Comparison of ENCODE assay signal across 8 mouse cellular contexts in the genomic region with DNA sequence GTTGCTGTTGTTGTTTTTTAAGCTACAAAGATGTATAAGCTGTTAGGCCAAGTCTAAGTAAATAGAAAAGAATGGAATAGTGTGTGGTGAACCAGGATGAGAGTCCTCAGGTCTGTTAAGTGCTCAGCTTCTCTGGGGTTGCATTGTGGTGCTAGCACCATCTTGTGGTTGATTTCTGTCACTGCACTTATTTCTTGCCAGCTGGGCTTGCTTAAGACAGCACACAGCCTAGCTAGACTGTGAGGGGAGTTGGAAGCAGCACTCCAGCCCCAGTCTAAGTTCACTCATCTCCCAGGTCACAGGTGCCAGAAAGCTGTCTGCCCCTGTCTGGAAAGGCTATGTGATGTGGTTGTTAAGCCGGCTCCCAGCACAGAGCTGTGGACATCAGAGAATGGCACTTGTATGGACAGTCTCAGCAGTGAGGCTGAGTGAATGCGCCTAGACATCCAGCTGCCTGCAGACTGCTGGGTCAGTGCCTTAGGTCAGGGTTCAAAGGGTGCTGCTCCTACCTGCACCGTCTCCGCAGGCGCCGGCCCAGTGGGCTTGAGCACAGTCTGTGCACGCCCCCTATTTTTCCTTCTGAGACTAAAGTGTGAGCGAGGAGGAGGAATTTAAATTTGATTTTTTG. TPM values are rescaled to one million over a fixed set of nuclear protein-coding genes. Genes with fewer than 3 reads are reported as not detected.
DNase-seq lines count a peak whose midpoint lies in the region; ATAC-seq and TF ChIP-seq lines count a peak whose summit lies in the region.

No protein-coding gene starts in this region.

- H3K27ac ChIP-seq in forebrain, embryonic 12.5 days = no peak overlapping the region
- no peak overlapping the region for H3K27ac ChIP-seq in liver, embryonic 14.5 days
- H3K27ac ChIP-seq in neural tube, embryonic 12.5 days = no peak overlapping the region

- ATAC-seq in forebrain, embryonic 12.5 days (ENCODE audit: low FRiP score) = peak; percentile 67
- peak; percentile 66 for ATAC-seq in liver, embryonic 14.5 days (ENCODE audit: insufficient read depth)
- ATAC-seq in neural tube, embryonic 12.5 days (ENCODE audit: low FRiP score, low read depth) = 0 out of 2 replicates have a peak, but pooled peaks have one; percentile 37

- H3K4me2 ChIP-seq in forebrain, embryonic 12.5 days = no peak overlapping the region
- H3K4me2 ChIP-seq in liver, embryonic 14.5 days (ENCODE audit: low read depth) = no peak overlapping the region
- H3K4me2 ChIP-seq in neural tube, embryonic 12.5 days (replicated peaks) = no peak overlapping the region

- no peaks in the 10 kb centered on the region for H3K9me3 ChIP-seq in E14TG2a.4 (ENCODE audit: low read length)
- H3K9me3 ChIP-seq in forebrain, embryonic 12.5 days = no peaks in the 10 kb centered on the region
- H3K9me3 ChIP-seq in liver, embryonic 14.5 days (ENCODE audit: control insufficient read depth, low read length) = no peaks in the 10 kb centered on the region
- H3K9me3 ChIP-seq in neural tube, embryonic 12.5 days = no peaks in the 10 kb centered on the region

- TF ChIP-seq CTCF in E14TG2a.4 (conservative IDR thresholded peaks at IDR 0.05; ENCODE audit: low read length) = peak; percentile 76
- TF ChIP-seq CTCF in liver, embryonic 14.5 days (IDR thresholded peaks at IDR 0.05; ENCODE audit: low read depth) = peak; percentile 97

- DNase-seq in c-Kit-positive CD71-positive TER-119-negative erythroid progenitor cells, embryonic 14.5 days (ENCODE audit: low read depth) = peak; percentile 75
- peak; percentile 81 to 83 for DNase-seq in heart, postnatal 10 days
- peak; percentile 71 for DNase-seq in kidney, postnatal 36 days
- DNase-seq in liver, embryonic 14.5 days (ENCODE audit: low read depth in 3 of 3, low spot score in 3 of 3) = peak; percentile 52 to 63 (median 61)
- peak; percentile 46 for DNase-seq in testis, postnatal 14 days (ENCODE audit: low spot score)

- H3K36me3 ChIP-seq in E14TG2a.4 (ENCODE audit: insufficient read depth, low read length) = peaks cover 49% of the 10 kb centered on the region
- H3K36me3 ChIP-seq in forebrain, embryonic 12.5 days (replicated peaks) = peaks cover 34% of the 10 kb centered on the region
- H3K36me3 ChIP-seq in liver, embryonic 14.5 days (replicated peaks; ENCODE audit: control insufficient read depth, insufficient read depth, low read depth) = peaks cover 14% of the 10 kb centered on the region
- H3K36me3 ChIP-seq in neural tube, embryonic 12.5 days = peaks cover 23% of the 10 kb centered on the region

- 94% methylated on average over 8 of the region's 8 CpGs for WGBS in forebrain, embryonic 12.5 days
- WGBS in liver, embryonic 14.5 days (ENCODE audit: insufficient replicate concordance) = 89% methylated on average over 8 of the region's 8 CpGs
- WGBS in neural tube, embryonic 12.5 days = 92% methylated on average over 8 of the region's 8 CpGs

- no peak for TF ChIP-seq EP300 in liver, embryonic 14.5 days (IDR thresholded peaks at IDR 0.05; ENCODE audit: low read depth)

- no peaks in the 10 kb centered on the region for H3K27me3 ChIP-seq in E14TG2a.4 (ENCODE audit: insufficient read depth, low read length)
- no peaks in the 10 kb centered on the region for H3K27me3 ChIP-seq in forebrain, embryonic 12.5 days
- H3K27me3 ChIP-seq in liver, embryonic 14.5 days (ENCODE audit: control insufficient read depth, insufficient read depth, low read length) = no peaks in the 10 kb centered on the region
- H3K27me3 ChIP-seq in neural tube, embryonic 12.5 days (replicated peaks) = no peaks in the 10 kb centered on the region

- no peak overlapping the region for H3K4me3 ChIP-seq in E14TG2a.4 (replicated peaks; ENCODE audit: low read length)
- no peak overlapping the region for H3K4me3 ChIP-seq in forebrain, embryonic 12.5 days (replicated peaks)
- no peak overlapping the region for H3K4me3 ChIP-seq in liver, embryonic 14.5 days (ENCODE audit: insufficient read depth in 1 of 2, low read depth in 2 of 2, low read length in 2 of 2)
- H3K4me3 ChIP-seq in neural tube, embryonic 12.5 days = no peak overlapping the region

- no peak overlapping the region for H3K9ac ChIP-seq in forebrain, embryonic 12.5 days
- no peak overlapping the region for H3K9ac ChIP-seq in liver, embryonic 14.5 days (replicated peaks)
- no peak overlapping the region for H3K9ac ChIP-seq in neural tube, embryonic 12.5 days

- intact Hi-C loops in heart, postnatal 10 days (cut with DNase I) = loop anchor here (10.0 kb wide), 2 partner anchors 562 to 962 kb away; no protein-coding TSS in a partner anchor

- peaks cover 6% of the 10 kb centered on the region; the same call in 1 of the 2 replicates for H3K4me1 ChIP-seq in E14TG2a.4 (replicated peaks; ENCODE audit: low read depth, low read length)
- peaks cover 5% of the 10 kb centered on the region for H3K4me1 ChIP-seq in forebrain, embryonic 12.5 days
- no peaks in the 10 kb centered on the region for H3K4me1 ChIP-seq in liver, embryonic 14.5 days (replicated peaks; ENCODE audit: control insufficient read depth in 2 of 2, insufficient read depth in 2 of 2, low read length in 1 of 2)
- H3K4me1 ChIP-seq in neural tube, embryonic 12.5 days = no peaks in the 10 kb centered on the region

RNA-seq across cellular contexts. Expression of gene Vti1a, which starts 16.7 kb away (rescaled TPM):
- polyA plus RNA-seq in forebrain, embryonic 12.5 days (2016; fragmentation: Nextera tagmentation; extraction: Ambion mirVana) = 30.9 and 34.3 TPM in 2 replicates
- 10 to 100 TPM; 20.3 to 21.5 TPM for total RNA-seq in heart, postnatal 10 days (2021)
- polyA plus RNA-seq in liver, embryonic 14.5 days (2012; rRNA removed) = 4.6 and 6.9 TPM in 2 replicates
- polyA plus RNA-seq in liver, embryonic 14.5 days (2014; fragmentation: Nextera tagmentation; extraction: Ambion mirVana) = 10.9 and 11.9 TPM in 2 replicates
- 29.4 and 30.1 TPM in 2 replicates for polyA plus RNA-seq in neural tube, embryonic 12.5 days (2016; fragmentation: Nextera tagmentation; extraction: Ambion mirVana)

RNA-seq across cellular contexts. Expression of gene Zdhhc6, which starts 16.9 kb away (rescaled TPM):
- 96.4 and 97.7 TPM in 2 replicates for polyA plus RNA-seq in forebrain, embryonic 12.5 days (2016; fragmentation: Nextera tagmentation; extraction: Ambion mirVana)
- total RNA-seq in heart, postnatal 10 days (2021) = 10 to 100 TPM; 23.9 to 24.6 TPM
- 10.6 and 14.2 TPM in 2 replicates for polyA plus RNA-seq in liver, embryonic 14.5 days (2012; rRNA removed)
- 51.3 and 51.7 TPM in 2 replicates for polyA plus RNA-seq in liver, embryonic 14.5 days (2014; fragmentation: Nextera tagmentation; extraction: Ambion mirVana)
- 90.2 and 92.6 TPM in 2 replicates for polyA plus RNA-seq in neural tube, embryonic 12.5 days (2016; fragmentation: Nextera tagmentation; extraction: Ambion mirVana)
